Mouse (Mus musculus): Measurements from ENCODE around the gene Wdr63.
"Not testable (repeated sequence)": the region's sequence is repeated elsewhere in the genome, so short reads cannot be mapped to it uniquely, and the experiment has no call there.

Wdr63 gene

GRCm38 (mm10) chr3:146011544-146012218 lies 96.2 kb downstream of the Wdr63 start:
- no peak for DNase-seq (ENCODE audit: low read depth, low spot score)

GRCm38 (mm10) chr3:146010751-146011150 lies 97.2 kb downstream of the Wdr63 start:
- no peak for DNase-seq (ENCODE audit: low read depth, low spot score)

GRCm38 (mm10) chr3:146009859-146010645 lies 97.9 kb downstream of the Wdr63 start:
- DNase-seq (ENCODE audit: low read depth, low spot score), result no peak

- no peak for DNase-seq (ENCODE audit: low read depth, low spot score)
Measured at GRCm38 (mm10) chr3:146007872-146008271, 100.1 kb downstream of the Wdr63 start.

- DNase-seq (ENCODE audit: low read depth, low spot score), result no peak
Measured at GRCm38 (mm10) chr3:146004347-146005051, 103.4 kb downstream of the Wdr63 start.

- not testable (repeated sequence) for DNase-seq (ENCODE audit: low read depth, low spot score)
Measured at GRCm38 (mm10) chr3:145996539-145996938, 111.4 kb downstream of the Wdr63 start.

- no peak for DNase-seq (ENCODE audit: low read depth, low spot score)
Measured at GRCm38 (mm10) chr3:145995489-145995888, 112.4 kb downstream of the Wdr63 start.

GRCm38 (mm10) chr3:145993481-145994201 lies 114.3 kb downstream of the Wdr63 start:
- no peak for DNase-seq (ENCODE audit: low read depth, low spot score)

GRCm38 (mm10) chr3:145992796-145993195 lies 115.1 kb downstream of the Wdr63 start:
- no peak for DNase-seq (ENCODE audit: low read depth, low spot score)

GRCm38 (mm10) chr3:145991976-145992730 lies 115.8 kb downstream of the Wdr63 start:
- DNase-seq (ENCODE audit: low read depth, low spot score), result no peak

GRCm38 (mm10) chr3:145991130-145991529 lies 116.8 kb downstream of the Wdr63 start:
- DNase-seq (ENCODE audit: low read depth, low spot score), result no peak

All from retina, postnatal 7 days (tissue).